Mouse (Mus musculus) frontal cortex, postnatal 36 days (tissue): ENCODE results near the gene Lgr6.

ENCODE experiments used
- DNase-seq, 2 experiments: peaks; one replicate each; pipeline ENCODE4 v3.0.0; 2022; ENCODE audit warnings: low spot score in 2 of 2

Lgr6 gene

DNA sequence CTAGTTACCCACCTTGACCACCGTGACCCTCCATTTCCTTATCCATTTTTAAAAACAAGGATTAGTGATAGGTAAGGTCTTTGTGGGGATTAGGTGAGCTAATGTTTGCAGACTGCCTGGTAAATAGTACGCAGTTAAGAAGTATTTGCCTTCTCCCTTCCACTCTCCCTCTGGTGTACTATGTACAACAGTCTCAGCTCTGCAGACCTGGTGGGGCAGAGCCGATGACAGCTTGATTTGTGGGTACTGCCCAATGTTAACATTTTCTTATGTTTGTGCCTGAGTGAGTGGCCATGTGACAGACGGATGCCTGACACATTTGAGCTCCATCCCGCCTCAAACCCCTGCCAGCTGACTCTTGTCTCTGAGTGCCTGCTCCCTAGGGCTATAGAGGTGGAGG lies 28.6 kb downstream of the Lgr6 start:
- DNase-seq: no peak

- no peak for DNase-seq
Measured at GRCm38 (mm10) chr1:135075270-135075669, 29.8 kb downstream of the Lgr6 start.

DNA sequence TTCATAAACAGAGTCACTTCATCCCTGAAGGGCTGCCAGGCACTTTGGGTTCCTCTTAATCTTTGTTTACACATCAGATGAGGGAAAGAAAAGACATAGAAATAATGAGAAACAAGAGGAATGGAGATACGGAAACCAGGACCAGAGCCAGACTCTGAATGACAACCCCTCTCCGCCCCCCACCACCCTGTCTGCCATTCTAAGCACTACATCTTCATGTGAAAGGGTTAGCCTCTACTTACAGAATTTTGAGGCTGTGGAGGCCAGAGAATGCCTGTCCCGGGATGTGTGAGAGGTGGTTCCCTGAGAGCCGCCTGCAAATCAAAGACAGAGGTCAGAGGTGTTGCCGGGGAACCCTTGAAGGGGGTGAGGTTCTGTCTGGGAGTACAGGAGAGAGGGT lies 32.4 kb downstream of the Lgr6 start:
- DNase-seq: no peak

- no peak for DNase-seq
Measured at GRCm38 (mm10) chr1:135069841-135070240, 35.2 kb downstream of the Lgr6 start.

GRCm38 (mm10) chr1:135064525-135064924 lies 40.6 kb downstream of the Lgr6 start:
- no peak for DNase-seq

- DNase-seq: no peak
Measured at GRCm38 (mm10) chr1:135062936-135063335, 42.1 kb downstream of the Lgr6 start.

DNA sequence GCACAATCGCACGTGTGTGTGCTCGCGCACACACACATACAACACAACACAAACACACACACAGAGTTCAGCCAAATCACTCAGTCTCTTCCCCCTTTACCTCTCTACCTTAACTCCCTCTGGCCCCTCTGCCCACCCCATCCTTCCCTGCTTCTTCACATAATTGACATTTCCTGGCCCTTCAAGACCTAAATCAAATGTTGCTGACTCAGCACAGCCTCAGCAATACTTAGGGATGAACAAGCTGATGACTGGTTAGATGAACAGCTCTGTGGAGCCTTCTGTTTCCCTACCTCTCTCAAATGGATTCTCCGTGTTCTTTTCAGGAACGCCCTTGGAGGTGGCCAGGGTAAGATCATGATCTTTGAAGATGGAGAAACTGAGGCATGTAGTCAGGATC lies 43.8 kb downstream of the Lgr6 start:
- no peak for DNase-seq

DNA sequence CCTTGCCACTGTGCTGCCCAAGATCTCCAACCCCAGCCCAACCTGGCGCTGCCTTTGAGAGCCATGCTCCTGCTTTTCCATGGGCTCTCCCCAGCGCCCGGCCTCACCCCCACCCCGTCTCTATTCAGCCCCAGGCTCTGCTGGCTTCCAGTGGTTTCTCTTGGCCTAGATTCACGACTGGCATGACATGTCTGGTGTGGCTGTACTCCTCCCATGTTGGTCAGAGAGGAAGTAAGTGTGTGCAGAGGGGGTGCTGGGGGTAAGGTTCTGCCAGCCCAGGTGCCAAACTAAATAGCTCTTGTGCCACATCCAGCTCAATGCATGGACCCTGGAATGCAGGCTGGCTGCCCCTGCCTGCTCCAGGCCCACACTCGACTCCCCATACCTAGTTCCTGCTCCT lies 44.9 kb downstream of the Lgr6 start:
- DNase-seq: no peak

- DNase-seq: no peak
Measured at GRCm38 (mm10) chr1:135056901-135057300, 48.2 kb downstream of the Lgr6 start.

DNA sequence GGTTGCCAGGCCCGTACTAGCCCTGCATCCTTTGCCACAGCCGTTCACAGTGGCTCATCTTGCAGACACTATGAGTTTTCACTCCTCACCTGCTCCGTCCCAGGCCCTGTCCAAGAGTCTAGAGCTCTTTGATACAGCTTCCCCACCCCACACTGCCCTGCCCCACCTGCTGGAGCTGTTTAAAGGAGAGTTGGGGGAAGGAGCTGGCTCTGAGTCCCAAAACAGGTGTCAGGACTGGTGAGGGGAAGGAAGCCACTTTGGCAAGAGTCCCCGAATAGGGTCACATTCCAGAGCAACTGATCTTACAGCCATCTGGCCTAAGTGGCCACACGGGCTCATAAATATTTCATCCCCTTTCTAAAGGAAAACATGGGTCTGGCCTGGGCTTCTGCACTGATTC lies 51.0 kb downstream of the Lgr6 start:
- no peak for DNase-seq

GRCm38 (mm10) chr1:135044439-135044838 lies 60.6 kb downstream of the Lgr6 start:
- DNase-seq: no peak

GRCm38 (mm10) chr1:135036297-135036696 lies 68.8 kb downstream of the Lgr6 start:
- DNase-seq: no peak

GRCm38 (mm10) chr1:135032658-135033057 lies 72.4 kb downstream of the Lgr6 start:
- no peak for DNase-seq

GRCm38 (mm10) chr1:135030121-135030520 lies 75.0 kb downstream of the Lgr6 start:
- no peak for DNase-seq

DNA sequence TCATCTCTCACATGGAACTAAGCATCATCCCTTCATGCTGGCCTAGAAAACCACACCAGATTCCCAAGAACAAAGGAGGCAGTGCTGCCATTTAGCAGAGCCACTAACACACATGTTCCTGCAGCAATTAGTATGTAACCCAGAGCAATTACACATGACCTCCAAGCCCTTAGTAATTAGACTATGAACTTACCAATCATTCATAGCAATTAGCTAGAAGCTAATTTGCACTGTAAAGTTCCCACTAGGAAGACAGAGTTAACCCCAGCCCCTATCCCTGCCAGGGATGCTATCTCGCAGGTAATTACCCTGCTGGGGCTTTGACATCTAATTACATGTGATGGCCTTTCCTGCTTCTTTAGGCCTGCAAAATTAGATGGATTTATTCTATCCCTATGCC lies 78.8 kb downstream of the Lgr6 start:
- no peak for DNase-seq

- DNase-seq: no peak
Measured at GRCm38 (mm10) chr1:135023583-135023982, 81.5 kb downstream of the Lgr6 start.

DNA sequence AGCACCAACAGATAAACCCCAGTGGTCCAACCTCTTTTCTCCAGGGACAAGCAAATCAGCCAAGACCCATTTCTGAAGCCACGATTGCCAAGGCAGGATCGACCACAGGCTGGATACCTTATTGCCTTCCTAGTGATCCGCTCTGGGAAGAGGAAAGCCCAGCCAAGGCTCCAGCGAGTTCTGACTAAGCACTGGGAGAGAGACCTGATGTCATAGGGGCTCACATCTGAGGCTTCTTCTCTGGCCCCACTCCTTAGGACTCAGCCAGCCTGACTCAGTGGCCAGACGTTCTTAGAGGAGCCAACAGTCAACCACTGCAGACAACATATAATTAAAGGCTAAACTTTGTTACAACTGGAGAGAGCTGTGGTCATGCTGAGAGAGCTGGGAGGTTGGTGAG lies 83.1 kb downstream of the Lgr6 start:
- DNase-seq: no peak

- no peak for DNase-seq
Measured at GRCm38 (mm10) chr1:135020970-135021369, 84.1 kb downstream of the Lgr6 start.

DNA sequence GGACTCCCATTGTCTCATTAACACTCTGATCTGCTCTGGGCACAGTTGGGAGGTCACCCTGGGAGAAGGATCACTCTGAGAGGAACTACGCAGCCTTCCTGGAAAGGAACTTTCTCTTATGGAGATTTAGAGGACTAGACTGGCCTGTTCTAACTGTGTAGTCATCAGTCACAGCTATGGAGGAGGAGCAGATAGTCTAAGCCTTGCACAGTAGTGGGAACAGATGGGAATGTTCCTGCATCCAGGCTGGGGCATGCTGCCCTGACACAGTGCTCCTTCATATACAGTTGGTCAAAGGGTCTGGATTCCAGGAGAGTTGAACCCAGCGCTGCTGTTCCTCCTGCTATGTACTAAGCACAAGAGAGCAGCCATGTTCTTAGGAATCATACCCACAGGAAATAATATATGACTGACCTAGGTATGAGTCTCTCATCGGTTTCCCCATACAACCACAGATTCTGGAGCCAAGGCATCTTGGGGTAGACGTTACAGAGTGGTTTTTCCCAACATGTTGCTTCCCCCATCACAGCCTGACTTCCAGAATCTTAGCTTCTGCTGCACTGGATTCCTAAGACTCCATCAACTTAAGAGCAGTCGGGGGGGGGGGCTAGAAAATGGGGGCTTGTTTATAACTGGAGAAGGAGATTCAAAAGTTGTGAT lies 84.7 kb downstream of the Lgr6 start:
- no peak for DNase-seq

- no peak for DNase-seq
Measured at GRCm38 (mm10) chr1:135019775-135020167, 85.3 kb downstream of the Lgr6 start.

DNA sequence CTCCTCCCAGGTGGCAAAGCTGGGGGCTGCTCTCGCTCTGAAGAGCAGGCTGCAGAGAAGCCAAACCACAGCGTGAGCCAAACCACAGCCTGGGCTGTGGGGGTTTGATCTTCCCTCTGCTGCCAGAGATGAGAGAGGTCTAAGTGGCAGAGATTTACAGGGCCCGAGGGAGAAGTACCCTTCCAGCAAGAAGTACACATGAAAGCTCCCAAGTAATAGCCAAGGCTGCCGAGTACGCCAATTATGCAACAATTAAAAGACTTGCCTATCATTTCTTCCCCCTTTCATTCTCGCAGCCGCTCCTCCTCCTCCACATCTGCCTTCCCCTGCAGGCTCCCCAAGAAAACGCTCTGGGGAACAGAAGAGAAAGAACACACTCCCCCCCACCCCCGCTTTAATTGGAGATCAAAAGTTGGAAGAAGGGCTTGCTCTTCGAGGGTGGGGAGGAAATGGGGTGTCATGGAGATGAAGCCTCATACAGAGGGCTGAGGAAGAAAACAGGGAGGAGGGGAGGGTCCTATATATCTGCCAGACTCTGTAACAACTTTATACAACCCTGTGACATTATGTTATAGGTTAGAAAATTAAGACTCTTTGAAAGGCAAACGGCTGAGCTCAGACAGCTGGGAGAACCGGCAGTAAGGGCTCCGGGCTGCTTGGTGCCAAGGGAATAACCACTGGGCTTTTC lies 85.8 kb downstream of the Lgr6 start:
- DNase-seq: no peak

DNA sequence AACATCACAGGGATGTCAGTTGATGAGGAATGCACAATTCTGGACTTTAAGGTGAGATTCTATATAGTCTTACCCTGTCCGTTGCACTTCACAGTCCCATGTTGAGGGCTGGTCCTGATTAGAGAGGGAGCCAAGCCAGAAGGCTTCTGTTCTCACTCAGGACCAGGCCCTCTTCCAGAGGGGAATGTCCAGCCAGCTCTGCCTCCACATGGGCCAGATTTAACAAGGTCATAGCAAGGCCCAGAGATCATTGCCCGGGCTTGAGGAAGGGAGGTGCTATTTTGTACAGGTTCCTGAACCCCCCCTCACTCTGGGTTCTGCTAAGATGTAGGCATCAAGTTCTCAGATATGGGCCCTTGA lies 87.4 kb downstream of the Lgr6 start:
- no peak for DNase-seq

DNA sequence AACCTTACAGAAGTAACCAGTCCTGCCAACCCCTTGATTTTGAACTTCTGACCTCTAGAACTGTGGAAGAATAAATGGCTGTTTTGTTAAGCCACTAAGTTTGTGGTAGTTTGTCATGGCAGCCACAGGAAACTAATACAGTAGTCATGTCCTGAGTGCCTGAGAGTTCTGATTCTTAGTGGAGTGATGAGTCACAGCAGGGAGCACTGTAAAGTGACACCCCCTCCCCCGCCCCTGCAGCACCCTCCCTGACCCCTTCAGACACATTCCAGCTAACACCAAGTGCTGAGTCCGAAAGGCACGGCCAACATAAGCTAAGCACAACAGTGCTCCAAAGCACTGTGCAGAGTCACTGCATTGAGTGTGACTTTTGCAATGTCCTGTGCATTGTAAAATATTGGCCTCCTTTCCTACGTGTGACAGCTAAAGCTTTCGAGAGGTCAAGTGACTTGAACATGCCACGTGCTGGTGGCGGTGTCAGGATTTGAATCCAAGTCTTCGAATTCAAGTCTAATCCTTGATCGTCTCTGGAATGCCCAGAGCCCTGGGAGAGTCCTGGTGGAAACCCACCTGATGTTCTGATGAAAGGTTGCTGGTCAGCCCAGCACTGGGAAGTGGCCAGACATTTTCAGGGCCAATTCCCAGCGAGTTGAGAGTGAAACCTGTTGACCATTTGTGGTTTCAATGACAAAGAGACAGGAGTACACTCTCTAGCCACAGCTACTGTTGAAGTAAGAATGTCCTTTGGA lies 88.0 kb downstream of the Lgr6 start:
- no peak for DNase-seq
